Mouse (Mus musculus): ENCODE results near the gene Tgoln1. TPM values are rescaled to one million over a fixed set of nuclear protein-coding genes. Genes with fewer than 3 reads are reported as not detected.

The Tgoln1 gene
- total and polyA plus RNA-seq, 3 experiments = 22.6 to 33.6 (median 23.5) TPM

- Histone ChIP-seq H3K27ac (ENCODE audit: insufficient read depth, low read depth) (no peak overlapping the region), H3K36me3 (replicated peaks in 1 of 2; ENCODE audit: control insufficient read depth in 1 of 2, insufficient read depth in 1 of 2, low read length in 1 of 2) (peaks cover 9 to 59% of the 10 kb centered on the region in 2 experiments), H3K4me2 (ENCODE audit: insufficient read depth, low read depth, poor library complexity, severe bottlenecking) (no peak overlapping the region), H3K4me1 (ENCODE audit: control insufficient read depth in 1 of 2, insufficient read depth in 2 of 2) (peaks cover 0 to 25% of the 10 kb centered on the region in 2 experiments; a peak in 2 of 4 replicates), H3K4me3 (replicated peaks in 1 of 3; ENCODE audit: low read depth in 2 of 3, low read length in 2 of 3, poor library complexity in 1 of 3) (no peak overlapping the region), H3K9me3 (replicated peaks; ENCODE audit: low read length) (no peaks in the 10 kb centered on the region), H3K79me2 (replicated peaks; ENCODE audit: control insufficient read depth, extremely low read depth, insufficient read depth, poor library complexity, severe bottlenecking) (no peaks in the 10 kb centered on the region), H3K27me3 (replicated peaks) (no peaks in the 10 kb centered on the region), H3K9ac (ENCODE audit: insufficient read depth, low read depth) (no peak overlapping the region)
- TF ChIP-seq PAX5 (IDR thresholded peaks at IDR 0.05; ENCODE audit: low read length) (no peak), GABPA (IDR thresholded peaks at IDR 0.05; ENCODE audit: insufficient replicate concordance, low read depth, low read length) (no peak), SMC3 (IDR thresholded peaks at IDR 0.05; ENCODE audit: low read depth, low read length) (no peak)
- DNase-seq (ENCODE audit: extremely low read depth) = no peak
- in situ Hi-C loops (cut with MboI; ENCODE audit: low pct_ligation_motif_present, low pct_unique_long_range_greater_than_20kb, low sequenced_read_pairs) = no loop called here
- dilution Hi-C loops (cut with MboI; ENCODE audit: extremely low pct_ligation_motif_present, extremely low pct_unique_long_range_greater_than_20kb, low sequenced_read_pairs) = no loop called here
These were observed 26.7 kb downstream of the Tgoln1 start for GRCm38 (mm10) chr6:72590111-72590510.

DNA sequence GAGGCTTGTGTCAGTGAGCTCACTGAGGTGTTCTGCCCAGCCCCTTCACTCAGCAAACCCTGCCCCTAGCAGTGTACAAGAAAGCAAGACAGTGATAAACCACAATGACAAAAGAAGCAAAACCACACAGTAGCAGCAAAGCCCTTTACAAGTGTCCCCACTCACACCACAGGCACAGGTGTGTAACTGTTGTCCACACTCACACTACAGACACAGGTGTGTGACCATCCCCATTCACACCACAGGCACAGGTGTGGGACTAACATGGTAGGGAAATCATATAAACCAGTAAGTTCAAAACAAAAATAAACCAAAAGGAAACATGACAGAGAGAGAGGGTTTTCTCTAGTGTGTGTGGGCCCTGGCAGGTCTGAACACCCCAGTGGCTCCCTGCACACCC, 28.5 kb downstream of the Tgoln1 start:
- Histone ChIP-seq H3K4me3 (replicated peaks in 1 of 3; ENCODE audit: low read depth in 2 of 3, low read length in 2 of 3, poor library complexity in 1 of 3) (no peak overlapping the region), H3K79me2 (replicated peaks; ENCODE audit: control insufficient read depth, extremely low read depth, insufficient read depth, poor library complexity, severe bottlenecking) (no peaks in the 10 kb centered on the region), H3K36me3 (replicated peaks in 1 of 2; ENCODE audit: control insufficient read depth in 1 of 2, insufficient read depth in 1 of 2, low read length in 1 of 2) (peaks cover 9 to 55% of the 10 kb centered on the region in 2 experiments), H3K9ac (ENCODE audit: insufficient read depth, low read depth) (no peak overlapping the region), H3K9me3 (replicated peaks; ENCODE audit: low read length) (no peaks in the 10 kb centered on the region), H3K4me1 (ENCODE audit: control insufficient read depth in 1 of 2, insufficient read depth in 2 of 2) (peaks cover 0 to 22% of the 10 kb centered on the region in 2 experiments; a peak in 2 of 4 replicates), H3K4me2 (ENCODE audit: insufficient read depth, low read depth, poor library complexity, severe bottlenecking) (no peak overlapping the region), H3K27me3 (replicated peaks) (no peaks in the 10 kb centered on the region), H3K27ac (ENCODE audit: insufficient read depth, low read depth) (no peak overlapping the region)
- no peak for DNase-seq (ENCODE audit: extremely low read depth)
- TF ChIP-seq MEF2A (IDR thresholded peaks at IDR 0.05; ENCODE audit: borderline replicate concordance, low read depth, low read length) (no peak), TCF12 (IDR thresholded peaks at IDR 0.05; ENCODE audit: low read depth, low read length) (no peak), NRF1 (IDR thresholded peaks at IDR 0.05; ENCODE audit: low read depth, low read length) (no peak), USF1 (IDR thresholded peaks at IDR 0.05; ENCODE audit: low read depth, low read length) (no peak), POLR2AphosphoS2 (IDR thresholded peaks at IDR 0.05; ENCODE audit: low read depth, low read length) (no peak), CHD2 (IDR thresholded peaks at IDR 0.05; ENCODE audit: low read length) (no peak), ETS1 (conservative IDR thresholded peaks at IDR 0.05; ENCODE audit: low read depth, low read length) (no peak), MXI1 (IDR thresholded peaks at IDR 0.05; ENCODE audit: low read depth, low read length) (no peak), JUN (IDR thresholded peaks at IDR 0.05; ENCODE audit: insufficient read depth, low read depth, low read length) (no peak), CTCF (conservative IDR thresholded peaks at IDR 0.05 in 1 of 2, IDR thresholded peaks at IDR 0.05 in 1 of 2; ENCODE audit: low read depth in 2 of 2, low read length in 2 of 2) (no peak), ZC3H11A (IDR thresholded peaks at IDR 0.05; ENCODE audit: low read depth, low read length) (no peak), BHLHE40 (IDR thresholded peaks at IDR 0.05; ENCODE audit: low read depth, low read length) (no peak)
- in situ Hi-C loops (cut with MboI; ENCODE audit: low pct_ligation_motif_present, low pct_unique_long_range_greater_than_20kb, low sequenced_read_pairs) = no loop called here
- dilution Hi-C loops (cut with MboI; ENCODE audit: extremely low pct_ligation_motif_present, extremely low pct_unique_long_range_greater_than_20kb, low sequenced_read_pairs) = no loop called here

All from CH12.LX (cell line).